27 mouse cellular contexts compared by ENCODE assay signal in genomic region chr6:73209598-73209997, GRCm38 (mm10). TPM values are rescaled to one million over a fixed set of nuclear protein-coding genes. Genes with fewer than 3 reads are reported as not detected.
"Had no signal": no experiment of that assay in that cellular context is flagged by ENCODE, and none has a peak within 500 bp of the region (broad histone marks: within the 10 kb centered on the region; RNA-seq: fewer than 3 reads in every experiment).

No protein-coding gene starts in this region.

- H3K4me3 ChIP-seq: heart, adult 2 months; heart, embryonic 10.5 days; heart, embryonic 12.5 days; hindbrain, embryonic 10.5 days; hindbrain, embryonic 12.5 days; intestine, embryonic 15.5 days; kidney, embryonic 15.5 days; limb, embryonic 13.5 days; limb, embryonic 15.5 days; liver, embryonic 13.5 days had no signal

- DNase-seq: forebrain, postnatal 0 days; gastrocnemius, postnatal 14 days; gastrocnemius, postnatal 36 days; heart, adult 2 months; heart, postnatal 10 days; heart, postnatal 4 days; kidney, adult 18-20 months; kidney, adult 8-10 months; kidney, postnatal 14 days; kidney, postnatal 36 days; layer of hippocampus, adult 9-11 months; layer of hippocampus, postnatal 36 days; left cerebral cortex, postnatal 4 days; liver, embryonic 13.5 days had no signal

- ATAC-seq: forebrain, postnatal 0 days; hindbrain, embryonic 16.5 days; intestine, embryonic 15.5 days; intestine, postnatal 0 days had no signal

- H3K36me3 ChIP-seq: heart, embryonic 10.5 days; heart, embryonic 12.5 days; hindbrain, embryonic 10.5 days; hindbrain, embryonic 12.5 days; intestine, embryonic 15.5 days; kidney, embryonic 15.5 days; limb, embryonic 13.5 days; limb, embryonic 15.5 days; liver, embryonic 13.5 days had no signal

- H3K4me1 ChIP-seq: heart, embryonic 10.5 days; heart, embryonic 12.5 days; hindbrain, embryonic 10.5 days; hindbrain, embryonic 12.5 days; intestine, embryonic 15.5 days; kidney, embryonic 15.5 days; limb, embryonic 13.5 days; limb, embryonic 15.5 days had no signal

- H3K27ac ChIP-seq: heart, adult 2 months; heart, embryonic 10.5 days; hindbrain, embryonic 10.5 days; hindbrain, embryonic 12.5 days; hindbrain, embryonic 14.5 days; intestine, embryonic 15.5 days; kidney, embryonic 15.5 days; kidney, postnatal 0 days; limb, embryonic 13.5 days; limb, embryonic 15.5 days; liver, embryonic 13.5 days had no signal

RNA-seq across cellular contexts. Expression of gene Dnah6, which starts 11.9 kb away (rescaled TPM):
- total RNA-seq: gastrocnemius, postnatal 36 days; liver, adult 2 months had no signal
- polyA plus RNA-seq: liver, adult 2 months had no signal
